Mouse (Mus musculus) urinary bladder, adult 2 months (tissue): ENCODE data around the gene Erlin1. TPM values are rescaled to one million over a fixed set of nuclear protein-coding genes. Genes with fewer than 3 reads are reported as not detected.

ENCODE experiments used
- DNase-seq: peaks from one replicate; pipeline ENCODE4 v3.0.0; 2022; ENCODE audit warnings: low spot score
- polyA plus RNA-seq: library from polyadenylated mRNA; depleted of rRNA; stranded (reverse); fragments of >200 nt; gene quantifications from 2 replicates; pipeline ENCODE4 v1.2.3, GENCODE M21; 2012; rRNA removed

The Erlin1 gene
- polyA plus RNA-seq, 1 experiment: 29.5 TPM

DNA sequence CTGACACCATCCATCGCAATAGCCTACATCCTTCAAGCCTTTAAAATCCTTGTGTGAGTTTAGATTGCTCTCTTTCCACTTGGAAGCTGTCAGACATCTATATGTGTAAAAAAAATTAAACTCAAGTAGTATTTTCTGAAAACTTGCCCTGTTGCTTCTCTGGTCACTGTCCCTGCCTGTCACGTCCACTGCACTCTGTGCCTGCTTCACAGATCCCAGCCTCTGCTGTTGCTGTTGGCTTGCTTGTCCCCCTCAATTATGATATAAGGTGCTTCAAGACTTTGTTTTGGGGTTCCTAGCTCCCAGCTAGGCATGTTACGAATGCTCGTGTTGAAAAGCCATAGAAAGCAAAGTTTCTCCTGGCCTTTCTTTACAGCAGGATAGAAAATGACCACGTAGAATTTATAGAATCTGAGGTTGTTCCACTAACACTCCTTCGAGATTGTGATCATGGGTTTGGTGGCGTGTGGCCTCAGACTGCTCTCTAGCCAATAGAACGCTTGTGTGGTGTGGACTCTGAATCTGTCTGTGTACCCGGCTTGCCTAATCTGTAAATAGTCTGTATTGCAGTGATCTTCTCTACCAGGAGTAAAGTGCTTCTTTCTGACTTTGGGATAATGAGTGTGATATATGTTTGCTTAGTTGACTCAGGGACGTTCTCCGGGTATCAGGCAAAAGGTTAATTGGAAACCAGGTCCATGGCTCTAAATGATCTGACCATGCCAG is 70.6 kb downstream of the Erlin1 start:
- no peak for DNase-seq

DNA sequence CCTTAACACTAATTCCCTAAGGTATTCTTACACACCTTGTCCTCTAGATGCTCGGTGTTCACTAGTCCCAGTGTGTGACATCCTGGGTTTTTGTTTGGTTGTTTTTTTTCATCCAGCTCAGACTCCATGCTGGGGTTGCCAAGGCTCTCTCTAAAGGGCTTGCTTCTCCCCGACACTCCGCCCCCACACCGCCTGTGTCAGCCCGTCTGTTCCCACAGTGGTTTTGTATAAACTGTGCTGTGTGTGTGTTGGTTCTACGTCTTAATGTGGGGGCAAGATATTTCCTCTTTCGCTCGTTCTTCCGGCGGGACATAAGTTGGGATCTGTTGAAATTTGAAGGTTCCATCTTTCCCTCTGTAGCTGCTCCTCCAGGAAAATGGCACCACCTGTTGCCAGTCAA is 71.5 kb downstream of the Erlin1 start:
- DNase-seq: no peak

DNA sequence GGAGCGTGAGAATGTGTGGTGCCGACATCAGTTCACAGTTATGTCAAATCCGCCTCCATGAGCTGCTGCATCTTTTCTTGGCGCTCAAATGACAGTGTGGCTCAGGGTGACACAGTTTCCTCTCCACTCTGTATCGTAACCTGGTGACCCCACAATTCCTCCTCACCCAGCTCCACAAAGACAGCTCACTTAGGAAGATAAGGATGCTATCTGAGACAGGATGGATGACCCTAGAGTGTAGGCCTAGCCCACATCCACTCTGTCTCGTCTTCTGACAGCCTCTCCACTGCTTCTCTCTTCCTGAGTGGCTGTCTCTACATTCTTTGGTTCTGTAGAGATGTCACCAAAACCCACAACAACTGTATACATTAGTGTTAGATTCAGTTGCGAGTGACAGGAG is 74.2 kb downstream of the Erlin1 start:
- no peak for DNase-seq

DNA sequence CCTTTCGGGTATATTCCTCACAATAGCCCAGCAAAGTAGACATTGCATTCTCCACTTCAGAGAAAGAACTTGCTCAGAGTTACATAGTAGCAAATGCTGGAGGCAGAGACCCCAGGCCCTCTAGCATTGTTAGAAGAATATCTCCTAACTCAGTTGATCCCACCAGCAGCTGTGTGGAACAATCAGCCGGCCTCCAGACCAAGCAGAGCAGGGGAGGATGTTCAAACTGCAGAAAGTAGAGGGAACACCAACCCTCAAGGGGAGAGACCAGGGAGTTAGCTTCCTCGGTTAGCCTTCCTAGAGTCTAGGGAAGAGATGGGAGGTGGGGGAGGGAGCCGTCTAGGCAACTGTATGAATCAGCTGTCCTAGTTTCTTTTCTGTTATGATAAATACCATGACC is 77.1 kb downstream of the Erlin1 start:
- DNase-seq: no peak

DNA sequence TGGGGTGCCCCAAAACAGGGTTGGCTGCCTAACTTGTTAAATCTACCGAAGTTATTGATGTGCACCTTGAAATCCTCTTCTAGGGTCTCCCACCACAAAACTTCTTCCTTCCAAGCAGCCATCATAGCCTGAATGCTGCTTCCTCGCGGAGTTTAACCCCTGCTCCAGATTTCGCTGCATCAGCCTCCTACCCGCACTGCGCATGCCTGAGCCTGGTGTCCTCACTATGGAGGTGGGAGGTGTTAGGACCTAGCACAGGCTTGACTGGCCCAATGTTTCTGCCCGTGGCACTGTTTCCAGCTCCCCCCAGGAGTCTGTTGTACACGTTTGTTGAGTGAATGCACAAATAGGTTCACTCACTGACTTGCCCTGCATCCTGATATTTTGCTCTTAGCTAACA is 79.2 kb downstream of the Erlin1 start:
- no peak for DNase-seq

DNA sequence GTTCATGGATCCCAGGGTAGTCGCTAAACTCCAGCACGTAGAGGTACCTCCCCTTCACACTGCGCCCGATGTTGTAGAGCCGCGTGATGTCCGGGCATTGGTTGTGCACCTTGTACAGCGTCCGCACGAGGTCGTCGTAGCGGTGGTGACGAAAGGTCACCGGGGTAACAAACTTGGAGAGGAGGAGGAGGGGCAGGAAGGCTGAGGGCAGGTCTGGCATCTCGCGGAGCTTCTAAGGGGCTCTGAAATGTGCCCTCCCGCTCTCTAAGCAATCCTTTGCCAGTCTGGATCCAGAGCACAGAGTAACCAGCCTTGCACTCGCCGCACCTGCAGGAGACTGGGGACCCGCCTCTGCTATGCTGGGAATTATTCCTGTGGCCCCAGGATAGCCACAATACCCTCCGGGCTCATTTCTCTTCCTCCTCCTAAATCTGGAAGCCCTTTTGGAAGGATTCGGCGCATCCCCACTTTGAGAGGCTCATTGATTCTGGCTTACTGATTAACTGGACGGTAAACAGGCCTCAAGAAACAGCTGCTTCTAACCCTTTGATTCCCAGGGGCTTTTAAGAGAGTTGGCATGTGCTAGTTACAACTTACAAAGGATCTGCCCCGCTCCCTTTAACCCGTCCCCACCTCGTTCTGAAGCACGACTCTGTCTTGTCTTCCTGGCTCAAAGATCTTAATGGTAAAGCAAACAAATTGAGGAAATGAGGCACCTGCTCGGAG is 83.4 kb downstream of the Erlin1 start, which contains the start of gene Cpn1:
Cpn1 (minus strand) TSS at position 488 of the 726 bp plus-strand sequence.
- DNase-seq: no peak

Other genes starting within 250 kb of the Erlin1 start
- 33.7 and 34.7 TPM in 2 replicates for gene Dnmbp, start 129.6 kb downstream of the Erlin1 start, polyA plus RNA-seq
- 0.18 and 0.21 TPM in 2 replicates for gene Cpn1, start 83.2 kb downstream of the Erlin1 start, polyA plus RNA-seq
- 2.2 and 2.5 TPM in 2 replicates for gene Cyp2c23, start 40.6 kb downstream of the Erlin1 start, polyA plus RNA-seq
- 53.4 and 70.8 TPM in 2 replicates for gene Chuk, start 37.7 kb upstream of the Erlin1 start, polyA plus RNA-seq
- 15.0 and 17.0 TPM in 2 replicates for gene Cwf19l1, start 66.1 kb upstream of the Erlin1 start, polyA plus RNA-seq
- gene Bloc1s2, start 76.7 kb upstream of the Erlin1 start, polyA plus RNA-seq: 54.2 and 61.4 TPM in 2 replicates
- 0.01 TPM in 1 of 2 replicates, not detected in the other for gene Pkd2l1, start 122.7 kb upstream of the Erlin1 start, polyA plus RNA-seq
- 0.01 and 0.28 TPM in 2 replicates for gene Scd3, start 133.5 kb upstream of the Erlin1 start, polyA plus RNA-seq
- 121 and 151 TPM in 2 replicates for gene Scd2, start 223.9 kb upstream of the Erlin1 start, polyA plus RNA-seq